Mouse (Mus musculus) right cerebral cortex, postnatal 14 days (tissue): Measurements from ENCODE around the gene Tars.

ENCODE experiments used
- DNase-seq: peaks from one replicate; pipeline ENCODE4 v3.0.0; 2022

The Tars gene

DNA sequence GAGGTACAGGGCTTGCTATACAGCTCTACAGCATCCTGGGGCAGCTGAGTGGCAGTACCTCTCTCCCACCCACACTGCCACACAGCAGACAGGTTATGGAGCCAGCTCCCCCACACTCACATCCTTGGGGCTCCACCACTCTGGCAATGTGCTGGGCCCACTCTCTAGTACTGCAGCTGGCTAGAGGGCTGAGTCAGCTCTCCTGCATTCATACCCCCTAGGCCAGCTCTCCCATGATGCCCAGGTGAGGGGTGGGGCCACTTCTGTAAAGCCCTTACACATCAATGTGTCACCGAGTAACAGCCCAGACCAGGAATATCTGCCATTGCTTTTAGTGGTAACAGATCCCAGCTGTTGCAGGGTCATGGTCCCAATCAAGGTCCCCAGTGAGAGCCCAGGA lies 38.6 kb downstream of the Tars start:
- DNase-seq: no peak

DNA sequence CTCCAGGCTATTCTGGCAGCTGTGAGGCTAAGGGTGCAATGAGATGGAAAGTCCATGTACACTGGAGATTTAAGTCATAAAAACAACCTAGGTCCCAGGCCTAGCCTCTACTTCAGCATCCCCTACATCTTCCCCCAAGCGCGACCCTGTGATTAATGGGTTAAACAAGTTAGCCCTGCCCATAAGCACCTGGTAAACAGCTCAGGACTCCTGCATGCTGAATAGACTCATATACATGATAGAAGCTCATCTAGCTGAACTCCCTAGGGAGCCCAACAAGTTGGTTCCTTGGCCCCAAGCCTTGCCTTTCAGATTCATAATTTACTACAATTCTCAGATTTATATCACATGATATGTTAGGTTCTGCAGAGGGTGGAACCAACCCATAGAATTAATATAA lies 42.0 kb downstream of the Tars start:
- DNase-seq: no peak

DNA sequence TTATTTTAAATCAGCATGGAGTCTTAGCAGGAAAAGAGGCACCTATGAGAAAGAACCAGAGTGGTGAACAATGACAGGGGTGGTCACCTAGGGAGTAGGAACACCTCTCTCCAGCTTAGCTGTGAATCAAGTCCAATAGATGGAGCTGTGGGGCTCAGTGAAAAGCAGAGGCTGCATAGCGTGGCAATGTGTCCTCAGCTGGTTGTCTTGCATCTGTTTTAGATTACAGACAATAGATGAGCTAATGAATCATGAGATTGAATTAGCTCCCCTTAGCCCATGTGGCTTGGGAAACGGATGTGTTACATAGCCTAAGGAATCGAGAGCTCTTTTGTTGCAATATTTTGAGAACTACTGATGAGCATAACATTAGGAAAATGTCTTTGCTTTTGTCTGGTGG lies 43.6 kb downstream of the Tars start:
- DNase-seq: no peak

DNA sequence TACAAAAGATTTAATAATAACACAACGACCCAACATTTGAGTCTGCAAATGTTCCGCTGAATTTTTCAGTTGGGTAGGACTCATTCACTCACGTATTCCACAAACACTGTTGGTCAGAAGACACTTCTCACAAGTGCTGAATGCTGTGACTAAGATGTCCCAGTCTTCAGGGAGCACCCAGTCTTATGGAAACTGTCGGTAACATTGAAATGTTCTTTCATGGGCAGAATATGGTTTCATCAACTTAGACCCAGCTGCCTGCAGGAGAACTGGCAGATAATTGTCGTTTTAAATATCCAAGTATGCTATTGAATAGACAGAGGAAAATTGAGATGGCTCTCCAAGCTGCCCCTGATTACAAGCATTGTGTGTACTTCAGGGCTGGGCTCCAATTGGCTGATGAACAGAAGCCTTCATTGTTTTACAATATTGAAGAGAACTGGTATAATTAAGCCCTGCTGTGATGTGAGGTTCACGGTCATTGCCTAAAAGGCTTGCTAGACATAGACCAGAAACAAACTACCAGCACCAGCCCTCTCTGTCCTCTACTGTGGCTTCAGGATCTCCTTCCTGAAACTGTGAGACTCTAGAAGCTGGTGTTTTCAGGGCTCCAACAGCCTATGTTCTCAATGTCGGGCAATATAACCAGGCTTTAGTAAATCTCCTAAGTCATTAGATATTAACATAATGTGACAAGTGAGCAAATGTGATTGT lies 59.8 kb downstream of the Tars start:
- no peak for DNase-seq
